Mouse (Mus musculus) bone marrow macrophage, adult 2 months (primary cell): ENCODE data around the gene Rnaseh1.

Experiments
- CTCF ChIP-seq: IDR thresholded peaks from 2 replicates; pipeline ENCODE4 v1.5.1; 2012; ENCODE audit warnings: low read depth, mild to moderate bottlenecking, low read length, moderate library complexity
- POLR2A ChIP-seq: IDR thresholded peaks from 2 replicates; pipeline ENCODE4 v1.6.1; 2012; ENCODE audit warnings: mild to moderate bottlenecking, low read depth, low read length, borderline replicate concordance

DNA sequence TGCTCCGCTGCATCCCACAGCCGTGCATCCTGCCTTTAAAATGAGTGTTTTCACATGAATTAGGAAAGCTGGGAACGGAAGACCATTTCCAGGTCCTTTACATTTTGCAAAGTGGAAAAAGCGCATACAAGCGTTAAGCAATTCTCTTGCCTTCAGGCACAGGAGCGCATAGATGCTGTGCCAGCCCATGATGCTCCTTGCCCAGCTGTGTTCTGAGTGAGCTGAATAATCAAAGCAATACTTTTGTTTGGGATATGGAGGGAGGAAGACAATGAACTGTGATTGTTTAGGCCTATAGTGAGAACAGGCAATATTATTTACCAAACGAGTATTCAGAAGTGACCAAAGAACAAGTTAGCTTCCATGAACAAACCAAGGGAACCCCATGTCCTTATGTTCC lies 41.3 kb downstream of the Rnaseh1 start:
- TF ChIP-seq POLR2A (no peak), CTCF (no peak)
